Mouse (Mus musculus): Measurements from ENCODE around the gene Cxadr.

DNA sequence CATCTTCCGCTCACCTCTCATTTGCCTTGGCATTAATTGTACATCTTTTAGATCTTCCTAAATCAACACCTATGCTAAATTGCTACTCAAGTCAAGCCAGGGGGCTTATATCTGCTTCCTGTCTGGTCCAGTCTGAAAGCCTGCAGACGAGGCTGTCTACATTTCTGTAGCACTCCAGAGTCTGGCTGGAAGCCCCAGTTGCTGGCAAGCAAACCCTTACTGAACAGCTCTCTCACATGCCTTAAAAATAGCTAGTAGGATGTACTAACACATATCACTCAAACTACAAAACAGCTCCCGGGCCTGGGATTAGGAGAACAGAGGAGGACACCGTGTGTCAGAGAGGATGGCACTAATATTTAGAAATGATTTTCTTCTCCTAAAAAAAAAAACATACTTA is 42.3 kb upstream of the Cxadr start:
- TF ChIP-seq EP300 (IDR thresholded peaks at IDR 0.05; ENCODE audit: low read depth) (no peak), CTCF (IDR thresholded peaks at IDR 0.05; ENCODE audit: low read depth) (no peak)
